Mouse (Mus musculus): ENCODE measurements around the gene Htr7.

DNA sequence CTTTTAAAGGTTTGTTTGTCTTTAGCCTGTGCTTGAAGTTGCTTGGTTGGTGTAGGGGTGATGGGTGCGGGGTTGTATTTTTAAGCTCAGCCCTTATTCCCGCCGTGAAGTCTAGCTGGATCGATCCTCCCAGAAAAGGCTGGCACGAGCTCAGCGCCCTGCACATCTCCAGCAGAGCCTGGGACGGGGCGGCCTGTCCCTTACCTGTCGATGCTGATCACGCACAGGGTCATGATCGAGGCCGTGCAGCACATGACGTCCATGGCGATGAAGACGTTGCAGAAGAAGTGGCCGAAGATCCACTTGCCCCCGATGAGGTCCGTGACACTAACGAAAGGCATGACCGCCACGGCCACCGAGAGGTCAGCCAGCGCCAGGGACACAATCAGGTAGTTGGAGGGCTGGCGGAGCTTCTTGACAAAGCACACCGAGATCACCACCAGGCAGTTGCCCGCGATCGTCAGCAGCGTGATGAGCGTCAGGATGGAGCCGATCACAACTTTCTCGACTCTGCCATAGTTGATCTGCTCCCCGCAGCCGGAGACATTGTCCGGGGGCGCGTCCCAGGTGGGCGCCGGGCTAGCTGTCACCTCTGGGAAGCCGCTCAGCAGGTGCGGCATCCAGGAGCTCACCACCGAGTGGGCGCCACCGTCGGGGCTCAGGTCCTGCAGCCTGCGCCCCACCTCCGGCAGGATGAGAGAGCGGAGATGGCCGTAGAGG lies 645 bp downstream of the Htr7 start:
- TF ChIP-seq CTCF (conservative IDR thresholded peaks at IDR 0.05; ENCODE audit: low read length) (no peak), POU5F1 (IDR thresholded peaks at IDR 0.05; ENCODE audit: borderline replicate concordance, low read length) (no peak), NANOG (IDR thresholded peaks at IDR 0.05; ENCODE audit: borderline replicate concordance, low read length) (no peak)
